Mouse (Mus musculus) lung, adult 2 months (tissue): Measurements from ENCODE around the gene Ccdc141.

Experiments
- CTCF ChIP-seq: fragments of 200-500 bp; IDR thresholded peaks from 2 replicates; pipeline ENCODE4 v1.5.1; 2011; ENCODE audit warnings: mild to moderate bottlenecking, low read length, control low read depth; ENCODE audit not compliant: insufficient read depth
- POLR2A ChIP-seq: fragments of 200-500 bp; IDR thresholded peaks from 2 replicates; pipeline ENCODE4 v1.6.1; 2011; ENCODE audit warnings: low read depth, mild to moderate bottlenecking, control low read depth, low read length, borderline replicate concordance; ENCODE audit errors: extremely low read depth

GRCm38 (mm10) chr2:77148215-77148614 lies 22.2 kb downstream of the Ccdc141 start:
- TF ChIP-seq CTCF (no peak), POLR2A (no peak)
